Mouse (Mus musculus) E14TG2a.4 (cell line): Measurements from ENCODE around the gene Wfdc6a.

ENCODE experiments used
- CTCF ChIP-seq: conservative IDR thresholded peaks from 2 replicates; pipeline ENCODE4 v1.5.1; 2014; ENCODE audit warnings: low read length
- NANOG ChIP-seq: IDR thresholded peaks from 2 replicates; pipeline ENCODE4 v1.6.1; 2014; ENCODE audit warnings: borderline replicate concordance, low read length, mixed read lengths
- POU5F1 ChIP-seq: IDR thresholded peaks from 2 replicates; pipeline ENCODE4 v1.6.1; 2014; ENCODE audit warnings: low read length, borderline replicate concordance

DNA sequence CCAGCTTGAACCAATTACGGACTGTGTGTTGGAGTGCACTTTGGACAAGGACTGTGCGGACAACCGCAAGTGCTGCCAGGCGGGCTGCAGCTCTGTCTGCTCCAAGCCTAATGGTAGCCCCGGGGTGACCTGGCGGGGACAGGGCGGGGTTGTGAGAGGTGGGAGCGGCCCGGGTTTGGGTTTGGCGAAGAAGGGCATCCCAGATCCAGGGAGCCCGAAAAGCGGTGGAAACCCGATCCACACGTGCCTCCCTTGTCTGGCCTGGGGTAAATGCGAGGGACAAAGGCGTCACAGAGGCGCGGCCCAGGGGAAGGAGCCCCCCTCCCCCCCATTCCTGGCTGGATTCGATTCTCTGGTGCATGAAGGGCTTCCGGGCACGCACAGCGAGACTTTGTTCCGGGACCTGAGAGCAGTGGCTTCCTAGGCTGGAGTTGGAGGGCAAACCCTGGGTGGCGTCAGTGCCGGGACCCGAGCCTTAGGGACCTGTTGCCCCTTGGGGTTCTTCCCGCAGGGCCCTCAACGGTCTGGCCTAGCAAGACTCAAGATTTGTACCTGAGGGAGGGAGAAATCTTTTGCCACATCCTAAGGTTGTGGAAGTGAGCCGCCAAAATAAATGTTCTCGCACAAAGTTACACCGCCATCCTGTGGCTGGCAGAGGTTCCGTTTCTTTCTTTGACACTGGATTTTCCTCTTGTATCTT, 21.8 kb downstream of the Wfdc6a start:
- TF ChIP-seq CTCF (peak; percentile 43), NANOG (no peak), POU5F1 (no peak)
